Mouse (Mus musculus): ENCODE data around the gene Stard3.

The Stard3 gene

DNA sequence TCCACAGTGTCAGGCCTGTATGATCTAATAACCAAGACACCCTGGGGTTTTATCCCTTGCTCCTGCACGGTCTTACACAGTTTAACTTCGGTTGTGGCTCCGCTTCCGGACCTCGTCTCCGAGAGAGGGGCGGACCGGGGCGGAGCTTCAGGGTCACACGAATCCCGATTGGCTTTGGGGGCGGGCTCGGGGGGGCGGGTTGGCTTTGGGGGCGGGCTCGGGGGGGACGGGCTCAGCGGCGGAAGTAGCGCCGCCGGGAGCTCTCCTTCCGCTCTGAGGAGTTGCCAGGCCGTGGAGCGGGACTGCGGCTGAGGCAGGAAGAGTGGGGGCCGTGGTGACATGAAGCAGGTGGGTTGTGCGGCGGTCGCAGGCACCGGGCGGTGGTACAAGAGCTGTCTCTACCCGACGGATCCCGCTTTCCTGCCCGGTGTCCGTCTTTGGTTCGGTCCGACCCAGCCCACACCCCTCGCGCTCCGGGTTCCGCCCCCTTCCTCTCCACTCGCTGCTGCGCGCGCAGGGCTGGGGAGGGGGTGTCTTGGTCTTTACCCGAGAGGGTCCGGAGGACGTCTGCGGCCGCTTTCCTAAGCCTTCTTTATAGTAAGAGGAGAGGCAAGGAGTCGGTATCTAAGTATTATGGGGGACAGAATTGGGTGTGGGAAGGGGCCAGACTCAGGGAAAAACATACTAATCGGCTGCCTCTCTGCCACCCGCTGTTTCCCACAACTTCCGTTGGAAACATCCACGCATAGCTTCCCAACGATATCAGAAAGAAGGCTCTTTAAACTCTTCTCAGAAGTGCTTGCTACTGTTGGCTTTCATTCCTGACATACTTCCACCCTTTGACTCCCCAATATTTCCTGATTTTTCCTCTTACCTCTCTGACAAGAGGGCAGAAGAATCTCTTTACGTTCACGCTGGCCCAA is at the start of gene Stard3:
Stard3 (plus strand) TSS at position 208 of the 923 bp plus-strand sequence.
- in situ Hi-C loops (cut with MboI; ENCODE audit: low pct_unique_long_range_greater_than_20kb in 1 of 2, low sequenced_read_pairs in 2 of 2, unreplicated experiment in 1 of 2): no loop called here

DNA sequence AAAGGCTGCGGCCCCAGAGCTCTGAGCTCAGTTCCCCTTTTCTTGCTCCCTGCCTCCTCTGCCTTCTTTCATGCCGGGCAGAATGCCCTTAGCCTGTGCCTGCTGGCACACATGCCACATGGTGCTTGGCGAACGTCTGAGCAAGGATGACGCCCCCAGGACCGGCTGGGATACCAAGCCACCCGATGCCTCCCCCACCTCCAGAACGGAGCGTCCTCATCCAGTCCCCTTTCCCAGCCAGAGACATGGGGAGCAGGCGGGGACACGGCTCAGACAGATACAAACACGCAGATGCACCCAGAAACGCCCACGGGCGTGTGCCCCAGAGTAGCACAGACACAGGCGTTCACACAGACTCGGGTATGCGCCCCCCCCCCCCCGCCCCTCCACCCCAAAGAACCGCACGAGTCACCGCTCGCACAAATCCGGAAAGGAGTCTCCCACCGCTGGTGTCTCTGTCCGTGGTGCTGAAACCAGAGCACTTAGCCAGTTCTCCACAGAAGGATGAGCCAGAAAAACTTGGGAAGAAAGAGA is 44.3 kb upstream of the Stard3 start:
- in situ Hi-C loops (cut with MboI; ENCODE audit: low pct_unique_long_range_greater_than_20kb in 1 of 2, low sequenced_read_pairs in 2 of 2, unreplicated experiment in 1 of 2): loop anchor here in 1 of 2 experiments (10.0 kb wide), 1 partner anchor 49 kb away; no protein-coding TSS in a partner anchor

DNA sequence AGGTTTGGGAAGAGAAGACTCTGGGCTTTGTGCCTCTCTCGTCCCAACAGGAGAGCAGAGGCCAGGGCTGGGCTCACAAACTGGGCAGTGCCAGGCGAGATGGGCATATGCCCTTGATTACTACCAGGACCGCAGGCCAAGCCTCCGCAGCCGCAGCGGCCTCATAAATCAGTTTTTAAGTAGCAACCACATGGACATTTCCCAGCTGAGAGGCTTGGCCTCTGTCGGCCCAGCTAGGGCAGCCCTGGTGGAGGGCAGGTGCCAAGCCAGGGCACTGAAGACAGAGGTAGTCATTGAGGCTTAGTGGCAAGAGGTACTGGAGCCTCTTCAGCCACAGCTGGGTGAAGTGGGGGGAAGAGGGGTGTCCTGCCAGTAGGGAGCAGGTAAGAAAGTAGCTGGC is 40.7 kb upstream of the Stard3 start:
- in situ Hi-C loops (cut with MboI; ENCODE audit: low pct_unique_long_range_greater_than_20kb in 1 of 2, low sequenced_read_pairs in 2 of 2, unreplicated experiment in 1 of 2): loop anchor here in 1 of 2 experiments (10.0 kb wide), 1 partner anchor 53 kb away; no protein-coding TSS in a partner anchor

DNA sequence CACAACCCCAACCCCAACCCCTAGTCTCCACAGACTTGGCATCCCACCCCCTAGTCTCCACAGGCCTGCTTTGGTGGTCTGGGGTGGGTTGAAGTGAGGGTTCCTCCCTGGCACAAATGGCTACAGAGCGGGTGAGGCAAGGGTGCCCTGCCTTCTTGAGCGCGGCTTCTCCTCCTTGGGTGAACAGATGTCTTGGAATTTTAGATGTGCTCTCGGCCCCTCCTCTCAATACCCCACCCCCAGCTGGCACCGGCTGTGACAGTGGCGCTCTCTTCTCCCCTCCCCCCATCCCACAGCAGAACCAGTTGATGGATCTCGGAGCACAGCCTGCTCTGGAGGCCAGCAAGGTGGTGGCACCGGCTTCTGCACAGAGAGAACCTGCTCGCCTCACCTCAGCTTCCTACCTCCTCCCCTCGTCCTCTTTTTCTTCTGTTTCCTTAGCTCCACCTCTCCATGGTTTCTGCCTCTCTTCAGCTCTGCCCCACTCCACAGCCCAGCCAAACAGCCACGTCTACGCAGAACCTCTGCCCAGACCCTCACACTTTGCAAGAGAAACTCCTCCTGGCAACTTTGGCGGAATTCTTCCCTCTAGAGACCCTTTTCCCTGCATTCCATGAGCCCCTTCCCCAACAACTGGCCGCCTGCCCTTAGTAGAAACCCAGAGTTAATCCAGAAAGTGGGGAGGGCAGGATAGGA is 39.6 kb upstream of the Stard3 start:
- in situ Hi-C loops (cut with MboI; ENCODE audit: low pct_unique_long_range_greater_than_20kb in 1 of 2, low sequenced_read_pairs in 2 of 2, unreplicated experiment in 1 of 2): loop anchor here in 1 of 2 experiments (10.0 kb wide), 1 partner anchor 54 kb away; no protein-coding TSS in a partner anchor

DNA sequence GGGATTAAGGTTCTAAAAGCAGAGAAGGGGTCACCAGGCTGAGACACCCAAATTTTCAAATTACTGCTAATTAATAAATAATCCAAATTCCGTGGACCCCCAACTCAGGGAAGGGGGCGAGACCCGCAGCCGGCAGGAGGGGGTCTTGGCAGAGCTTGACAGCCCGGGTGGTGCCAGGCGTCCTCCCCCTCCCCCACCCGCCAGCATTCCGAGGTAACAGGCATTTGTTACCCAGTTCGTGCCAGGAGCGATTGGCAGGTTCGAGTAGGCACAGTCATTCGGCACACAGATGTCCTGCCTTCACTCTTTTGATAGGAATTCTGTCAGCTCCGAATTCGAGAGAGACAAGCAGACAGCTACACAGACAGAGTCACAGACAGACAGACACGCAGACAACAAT is 39.0 kb upstream of the Stard3 start:
- in situ Hi-C loops (cut with MboI; ENCODE audit: low pct_unique_long_range_greater_than_20kb in 1 of 2, low sequenced_read_pairs in 2 of 2, unreplicated experiment in 1 of 2): loop anchor here in 1 of 2 experiments (10.0 kb wide), 1 partner anchor 54 kb away; no protein-coding TSS in a partner anchor

DNA sequence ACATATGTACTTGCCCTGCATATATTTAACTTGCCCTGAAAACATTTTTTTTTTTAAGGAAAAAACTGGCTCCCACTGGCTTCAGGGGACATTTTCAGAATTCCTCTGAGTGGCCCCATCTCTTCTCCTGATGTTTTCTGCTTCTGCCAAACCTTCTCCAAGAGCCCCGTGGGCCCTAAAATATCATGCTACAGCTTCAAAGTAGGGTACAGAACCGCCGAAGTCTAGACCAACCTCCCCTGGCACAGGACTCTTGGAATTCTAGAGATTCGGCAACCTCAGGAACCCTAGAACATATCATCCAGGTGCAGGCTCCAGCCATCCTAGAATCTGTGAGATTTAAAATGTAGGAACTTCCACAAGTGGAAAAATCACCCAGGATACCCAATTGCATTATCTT is 38.6 kb upstream of the Stard3 start:
- in situ Hi-C loops (cut with MboI; ENCODE audit: low pct_unique_long_range_greater_than_20kb in 1 of 2, low sequenced_read_pairs in 2 of 2, unreplicated experiment in 1 of 2): loop anchor here in 1 of 2 experiments (10.0 kb wide), 1 partner anchor 55 kb away; no protein-coding TSS in a partner anchor

DNA sequence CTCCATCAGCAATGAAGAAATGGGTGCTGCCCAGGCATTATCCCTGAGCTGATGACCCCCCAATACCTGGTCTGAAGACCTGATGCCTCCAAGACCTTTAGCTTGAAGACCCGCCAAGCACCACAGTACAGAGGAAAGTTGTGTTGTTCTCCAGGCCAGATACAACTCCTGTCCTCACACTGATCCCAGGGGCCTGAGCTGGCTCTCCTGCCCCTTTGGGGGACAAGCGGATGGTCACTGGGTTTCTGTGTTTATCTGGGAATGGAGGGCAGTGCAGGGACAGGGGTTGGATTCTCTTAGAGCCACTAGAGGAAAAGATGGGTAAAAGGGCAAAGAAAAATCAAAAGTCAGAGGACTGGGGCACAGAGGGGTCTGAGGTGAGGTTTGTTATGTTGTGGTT is 38.2 kb upstream of the Stard3 start:
- in situ Hi-C loops (cut with MboI; ENCODE audit: low pct_unique_long_range_greater_than_20kb in 1 of 2, low sequenced_read_pairs in 2 of 2, unreplicated experiment in 1 of 2): loop anchor here in 1 of 2 experiments (10.0 kb wide), 1 partner anchor 55 kb away; no protein-coding TSS in a partner anchor

DNA sequence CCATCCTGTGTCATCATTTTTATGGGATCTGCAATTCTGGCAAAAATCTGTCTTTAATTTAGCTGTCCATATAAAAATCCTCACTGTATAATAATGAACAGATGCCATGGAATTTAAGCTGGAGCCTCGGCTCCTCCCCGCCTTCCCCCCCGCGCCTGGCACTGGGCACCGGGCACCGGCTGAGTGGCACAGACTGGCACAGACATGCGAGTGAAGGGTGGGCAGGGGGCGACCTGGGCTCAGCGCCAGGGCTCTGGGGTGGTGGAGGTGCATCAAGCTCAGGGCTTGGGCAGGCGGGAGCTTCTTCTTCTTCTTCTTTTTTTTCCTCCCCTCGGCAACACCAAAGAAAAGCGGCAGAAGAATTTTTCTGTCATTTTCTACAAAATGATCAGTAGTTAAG is 37.8 kb upstream of the Stard3 start:
- in situ Hi-C loops (cut with MboI; ENCODE audit: low pct_unique_long_range_greater_than_20kb in 1 of 2, low sequenced_read_pairs in 2 of 2, unreplicated experiment in 1 of 2): no loop called here

DNA sequence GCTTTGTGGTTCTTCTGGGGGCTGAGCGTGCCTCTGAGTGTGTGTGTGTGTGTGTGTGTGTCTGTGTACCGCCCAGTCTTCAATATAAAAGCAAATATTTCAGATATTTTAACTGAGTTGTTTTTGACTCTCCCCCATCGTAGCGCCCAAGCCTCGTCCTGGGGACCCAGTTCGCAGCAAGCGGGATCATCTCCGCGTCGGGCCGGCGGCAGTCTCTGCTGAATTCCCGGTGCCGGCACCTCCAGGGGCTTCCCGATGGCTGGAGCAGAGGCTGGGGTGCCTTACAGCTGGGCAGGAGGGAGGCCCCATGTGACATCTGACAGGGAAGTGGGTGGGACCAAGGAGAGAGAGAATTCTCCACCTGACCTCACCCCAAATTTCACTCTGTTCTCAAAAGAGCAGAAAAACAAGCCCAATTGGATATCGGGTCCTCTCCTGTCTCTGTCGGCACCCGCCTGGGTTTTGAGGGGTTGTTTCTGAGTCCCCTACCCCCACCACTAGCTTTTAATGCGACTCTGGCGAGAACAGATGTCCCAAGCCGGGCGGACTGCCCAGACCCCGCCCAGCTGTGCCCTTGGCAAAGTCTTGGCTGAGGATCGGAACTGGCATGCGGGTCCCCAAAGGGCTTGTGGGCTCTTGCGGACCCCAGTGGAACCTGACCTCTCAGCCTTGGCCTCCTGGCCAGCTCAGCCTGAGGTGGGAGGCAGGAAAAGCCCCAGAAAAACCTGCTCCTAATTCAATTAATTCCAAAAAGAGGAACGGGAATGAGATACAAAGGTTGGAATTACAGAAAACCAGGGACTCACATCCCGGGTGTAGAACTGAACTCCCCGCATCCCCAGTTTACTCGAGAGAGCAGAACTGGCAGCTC is 37.1 kb upstream of the Stard3 start:
- in situ Hi-C loops (cut with MboI; ENCODE audit: low pct_unique_long_range_greater_than_20kb in 1 of 2, low sequenced_read_pairs in 2 of 2, unreplicated experiment in 1 of 2): no loop called here

DNA sequence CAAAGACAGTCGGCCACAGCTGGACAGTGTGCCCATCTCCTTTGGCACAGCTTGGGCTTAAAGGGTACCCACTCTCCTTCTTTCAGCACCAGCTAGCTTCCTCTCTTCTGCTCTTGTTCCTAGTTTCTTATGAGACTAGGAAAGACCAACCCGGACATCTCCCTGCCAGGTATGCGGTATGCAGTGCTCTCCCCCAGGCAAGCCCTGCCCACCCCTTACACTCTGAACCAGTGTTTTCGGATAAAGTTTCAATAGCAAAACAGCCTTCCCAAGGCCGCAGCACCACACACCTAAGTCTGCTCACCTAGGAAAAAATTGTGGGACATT is 36.5 kb upstream of the Stard3 start:
- in situ Hi-C loops (cut with MboI; ENCODE audit: low pct_unique_long_range_greater_than_20kb in 1 of 2, low sequenced_read_pairs in 2 of 2, unreplicated experiment in 1 of 2): no loop called here

DNA sequence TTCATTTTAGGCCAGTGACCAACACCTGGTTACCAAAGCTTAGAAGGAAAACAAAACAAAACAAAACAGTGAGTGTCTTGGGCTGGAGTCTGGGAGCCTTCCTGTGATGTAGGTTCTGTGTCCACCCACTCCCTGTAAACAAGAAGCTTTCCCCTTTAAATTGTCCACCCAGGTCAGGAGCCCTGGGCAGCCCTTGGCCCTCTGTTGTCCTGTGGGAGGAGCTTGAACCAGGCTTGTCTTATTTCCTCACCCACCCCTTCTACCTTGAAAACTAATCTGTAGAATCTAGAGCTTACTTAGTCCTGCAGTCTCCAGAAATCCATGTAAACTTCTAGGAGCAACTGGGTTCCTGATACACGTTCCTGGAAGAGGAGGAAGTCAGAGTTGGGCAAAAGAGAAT is 36.0 kb upstream of the Stard3 start:
- in situ Hi-C loops (cut with MboI; ENCODE audit: low pct_unique_long_range_greater_than_20kb in 1 of 2, low sequenced_read_pairs in 2 of 2, unreplicated experiment in 1 of 2): no loop called here

DNA sequence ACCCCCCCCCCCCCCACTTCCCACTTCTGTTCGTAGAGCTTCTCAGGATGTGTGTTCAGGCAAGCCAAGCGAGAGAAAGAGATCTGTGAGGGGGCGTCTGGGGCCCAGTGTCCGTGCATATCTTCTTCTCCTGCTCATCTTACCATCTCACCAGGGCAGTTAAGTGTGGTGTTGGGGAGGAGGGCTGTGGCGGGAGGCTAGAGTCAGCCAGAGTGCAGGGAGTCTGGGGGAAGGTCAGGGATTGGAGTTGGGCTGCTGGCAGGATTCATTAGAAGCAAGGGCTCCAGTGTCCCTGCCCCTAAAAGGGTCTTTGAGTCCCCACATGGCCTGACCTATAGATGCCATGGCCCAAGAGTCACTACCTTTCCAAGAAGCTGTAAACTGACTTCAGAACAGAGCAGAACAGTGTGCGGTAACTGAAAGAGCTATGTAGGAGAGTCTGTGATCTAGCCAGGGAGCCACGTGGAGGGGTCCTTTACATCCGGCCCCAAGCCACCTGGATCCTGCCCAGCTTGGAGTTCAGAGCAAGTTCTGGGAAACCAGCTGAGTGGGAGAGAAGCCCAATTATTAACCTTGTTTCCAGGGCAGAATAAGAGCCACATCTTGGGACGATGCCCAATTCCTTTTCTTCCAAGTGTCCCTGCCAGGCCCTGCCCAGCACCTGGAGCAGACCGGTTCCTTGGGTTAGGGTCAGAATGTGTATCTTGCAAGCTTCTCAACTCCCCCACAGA is 34.9 kb upstream of the Stard3 start:
- in situ Hi-C loops (cut with MboI; ENCODE audit: low pct_unique_long_range_greater_than_20kb in 1 of 2, low sequenced_read_pairs in 2 of 2, unreplicated experiment in 1 of 2): no loop called here

DNA sequence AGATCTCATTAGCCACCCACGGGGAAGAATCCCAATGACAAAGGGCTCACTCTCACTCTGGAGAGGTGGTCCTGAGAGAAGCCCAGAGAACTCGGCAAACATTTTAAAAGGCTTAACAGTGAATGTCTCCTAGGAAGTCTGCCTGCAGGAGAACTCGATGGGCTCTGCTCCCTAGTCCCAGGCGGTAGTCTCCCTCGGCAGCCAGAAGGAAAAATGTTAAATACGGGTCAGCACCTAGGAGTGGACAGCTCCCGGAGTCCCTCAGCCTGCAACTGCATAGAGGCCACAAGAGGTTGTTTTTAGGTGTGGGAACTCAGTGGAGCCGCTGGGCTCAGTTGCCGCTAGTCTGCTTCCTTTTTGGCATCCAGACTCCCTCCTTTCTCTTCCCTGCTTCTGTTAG is 34.2 kb upstream of the Stard3 start:
- in situ Hi-C loops (cut with MboI; ENCODE audit: low pct_unique_long_range_greater_than_20kb in 1 of 2, low sequenced_read_pairs in 2 of 2, unreplicated experiment in 1 of 2): no loop called here

DNA sequence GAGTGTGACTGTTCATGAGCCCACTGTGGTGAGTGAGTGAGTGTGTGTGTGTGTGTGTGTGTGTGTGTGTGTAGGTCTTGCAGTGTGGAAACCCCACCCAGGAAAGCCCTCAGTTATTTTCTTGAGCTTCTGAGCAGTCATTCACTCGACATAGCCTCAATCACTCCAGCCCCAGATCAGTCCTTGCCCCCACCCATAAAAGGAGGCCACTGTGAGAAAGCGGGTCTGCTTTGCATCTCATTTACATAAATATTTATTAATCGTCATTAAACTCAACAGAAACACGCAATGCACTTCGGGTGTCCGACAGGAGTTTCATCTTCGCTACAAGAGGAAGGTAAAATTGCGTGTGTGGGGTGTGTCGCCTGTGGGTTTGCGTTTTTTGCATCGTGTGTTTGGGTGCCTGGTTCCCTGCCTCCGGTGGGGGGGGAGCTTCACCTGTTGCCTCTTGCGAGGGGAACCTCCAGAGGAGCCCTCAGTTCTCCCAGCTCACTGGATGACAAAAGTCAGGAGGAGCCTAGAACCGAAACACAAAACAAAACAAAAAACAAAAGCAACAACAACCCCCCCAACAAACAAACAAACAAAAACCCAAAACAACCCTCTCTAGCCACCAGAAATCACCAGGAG is 32.9 kb upstream of the Stard3 start:
- in situ Hi-C loops (cut with MboI; ENCODE audit: low pct_unique_long_range_greater_than_20kb in 1 of 2, low sequenced_read_pairs in 2 of 2, unreplicated experiment in 1 of 2): no loop called here

DNA sequence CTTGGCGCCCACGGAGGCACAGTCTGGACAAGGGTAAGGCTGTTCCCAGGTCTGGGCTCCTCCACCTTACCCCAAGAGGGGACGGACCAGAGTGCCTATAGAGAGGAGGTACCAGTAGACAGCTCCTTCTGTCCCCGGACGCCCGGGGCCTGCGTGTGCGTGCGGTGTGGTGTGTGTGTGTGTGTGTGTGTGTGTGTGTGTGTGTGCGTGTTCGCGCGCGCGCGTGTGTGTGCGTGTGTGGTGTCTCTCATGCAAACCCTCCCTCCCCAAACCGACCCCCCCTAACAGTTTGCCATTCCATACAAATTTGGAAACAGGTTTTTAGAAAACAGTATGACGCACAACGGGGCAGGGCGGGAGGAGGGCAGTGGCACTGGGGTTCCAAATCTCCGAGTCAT is 32.3 kb upstream of the Stard3 start:
- in situ Hi-C loops (cut with MboI; ENCODE audit: low pct_unique_long_range_greater_than_20kb in 1 of 2, low sequenced_read_pairs in 2 of 2, unreplicated experiment in 1 of 2): no loop called here

DNA sequence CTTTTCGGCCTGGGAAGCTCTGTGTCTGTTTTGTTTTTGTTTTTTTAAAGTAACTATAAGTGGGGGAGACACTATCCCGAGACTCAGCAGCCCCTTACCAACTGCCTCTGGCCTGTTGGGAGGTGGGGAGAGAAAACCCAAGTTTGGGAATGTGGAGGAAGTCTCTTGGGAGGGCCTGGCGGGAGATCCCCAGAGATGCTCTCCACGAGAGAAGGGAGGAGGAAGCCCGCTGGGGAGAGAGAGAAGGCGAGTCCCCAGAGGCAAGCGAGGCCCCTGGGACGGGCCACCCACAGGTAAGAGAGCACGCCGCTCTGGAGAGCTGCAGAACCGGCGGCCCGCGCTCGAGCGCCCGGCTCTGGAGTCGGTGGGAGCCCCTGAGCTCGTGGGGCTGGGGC is 31.4 kb upstream of the Stard3 start:
- in situ Hi-C loops (cut with MboI; ENCODE audit: low pct_unique_long_range_greater_than_20kb in 1 of 2, low sequenced_read_pairs in 2 of 2, unreplicated experiment in 1 of 2): no loop called here
